Mouse (Mus musculus): ENCODE data around the gene Sidt1.

- TF ChIP-seq EP300 (IDR thresholded peaks at IDR 0.05; ENCODE audit: low read depth) (no peak), CTCF (IDR thresholded peaks at IDR 0.05; ENCODE audit: low read depth) (no peak)
Observed at GRCm38 (mm10) chr16:44277212-44277611, 55.8 kb downstream of the Sidt1 start.

All from liver, embryonic 14.5 days (tissue).